Comparison of ENCODE assay signal across 9 mouse cellular contexts in the genomic region with DNA sequence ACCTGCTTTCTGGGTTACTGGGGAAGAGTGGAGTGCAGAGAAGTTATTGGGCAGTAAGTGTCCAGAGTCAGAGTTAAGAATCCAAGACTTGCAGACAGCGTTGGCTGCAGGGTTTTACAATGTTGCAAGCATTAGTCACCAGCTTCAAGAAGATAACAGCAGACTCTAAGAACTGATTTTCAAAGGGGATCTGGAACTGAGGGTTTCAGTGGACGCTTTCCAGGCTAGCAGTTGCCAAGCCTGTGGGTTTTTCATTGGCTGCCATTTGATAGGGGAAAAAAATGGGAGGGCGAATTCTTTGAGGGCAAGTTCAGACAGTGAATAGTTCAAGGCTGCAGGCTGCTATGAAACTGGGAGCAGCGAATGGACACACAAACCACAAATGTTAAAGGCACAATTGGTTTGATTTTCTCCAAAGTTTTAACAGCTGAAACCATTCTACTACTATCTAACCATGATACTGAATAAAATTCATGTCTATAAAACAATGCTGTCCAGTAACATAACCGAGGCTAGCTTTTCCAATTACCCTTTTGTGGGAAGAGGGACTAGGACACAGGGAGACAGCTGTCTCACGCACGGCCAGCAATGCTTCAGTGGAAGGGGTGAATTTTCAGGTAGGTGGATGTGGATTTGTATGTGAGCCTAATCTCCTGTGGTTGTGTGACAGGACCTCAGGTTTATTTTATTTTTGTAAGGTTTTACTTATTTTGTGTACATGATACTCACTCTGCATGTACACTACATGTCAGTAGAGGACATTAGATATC.
DNase-seq lines count a peak whose midpoint lies in the region; ATAC-seq and TF ChIP-seq lines count a peak whose summit lies in the region.
"Had no signal": no experiment of that assay in that cellular context is flagged by ENCODE, and none has a peak within 500 bp of the region (broad histone marks: within the 10 kb centered on the region; RNA-seq: fewer than 3 reads in every experiment).

No protein-coding gene starts in this region.

- H3K4me3 ChIP-seq in kidney, embryonic 15.5 days (replicated peaks), result no peak overlapping the region
- no peak overlapping the region for H3K4me3 ChIP-seq in kidney, postnatal 0 days (replicated peaks; ENCODE audit: low read depth, low read length)
- no peak overlapping the region for H3K4me3 ChIP-seq in testis, adult 2 months (ENCODE audit: control insufficient read depth, low read depth, low read length)

- ATAC-seq in kidney, embryonic 15.5 days (replicated peaks; ENCODE audit: low FRiP score), result no peak
- no peak for ATAC-seq in kidney, postnatal 0 days (replicated peaks; ENCODE audit: low FRiP score, low read depth)

- no peak for TF ChIP-seq POLR2A in testis, adult 2 months (IDR thresholded peaks at IDR 0.05; ENCODE audit: control insufficient read depth, low read depth, low read length)

- H3K4me2 ChIP-seq in kidney, embryonic 15.5 days, result no peak overlapping the region
- H3K4me2 ChIP-seq in kidney, postnatal 0 days (ENCODE audit: low read length), result no peak overlapping the region

- no peaks in the 10 kb centered on the region for H3K36me3 ChIP-seq in kidney, embryonic 15.5 days
- H3K36me3 ChIP-seq in kidney, postnatal 0 days (ENCODE audit: insufficient read depth, low read length), result no peaks in the 10 kb centered on the region
- H3K36me3 ChIP-seq in testis, adult 2 months (ENCODE audit: control insufficient read depth, insufficient read depth, low read length), result no peaks in the 10 kb centered on the region

- 74% methylated on average over 7 of the region's 7 CpGs for WGBS in kidney, embryonic 15.5 days
- WGBS in kidney, postnatal 0 days, result 63% methylated on average over 7 of the region's 7 CpGs

- no peak for DNase-seq in kidney, adult 9 months
- peak; percentile 84 to 87 for DNase-seq in heart, adult 18-20 months
- peak; percentile 32 for DNase-seq in kidney, postnatal 0 days (ENCODE audit: low spot score)
- no peak for DNase-seq in cerebellum, adult 11 months
- DNase-seq in thymus, adult 18-20 months, result no peak
- DNase-seq in left cerebral cortex, postnatal 14 days (ENCODE audit: low spot score in 2 of 2), result no peak
- DNase-seq: liver had no signal

- no peak for TF ChIP-seq CTCF in kidney, postnatal 0 days (IDR thresholded peaks at IDR 0.05; ENCODE audit: low read depth)
- no peak for TF ChIP-seq CTCF in testis, adult 2 months (IDR thresholded peaks at IDR 0.05; ENCODE audit: control insufficient read depth, insufficient read depth, insufficient replicate concordance, low read depth, low read length)

- 0 out of 2 replicates have a peak overlapping the region, but pooled peaks have one; percentile 8 for H3K27ac ChIP-seq in kidney, embryonic 15.5 days
- H3K27ac ChIP-seq in kidney, postnatal 0 days, result no peak overlapping the region
- peak overlapping the region; percentile 49; the same call in 1 of the 2 replicates for H3K27ac ChIP-seq in testis, adult 2 months (ENCODE audit: control insufficient read depth, insufficient read depth, low read depth, low read length)

- H3K4me1 ChIP-seq in kidney, embryonic 15.5 days, result peaks cover 25% of the 10 kb centered on the region
- 0 out of 2 replicates have a peak, but pooled peaks cover 9% of the 10 kb centered on the region for H3K4me1 ChIP-seq in kidney, postnatal 0 days (replicated peaks; ENCODE audit: insufficient read depth, low read length)
- peaks cover 6% of the 10 kb centered on the region for H3K4me1 ChIP-seq in testis, adult 2 months (ENCODE audit: control insufficient read depth, insufficient read depth, low read length)

- intact Hi-C loops in left cerebral cortex, postnatal 14 days (cut with DNase I), result no loop called here

- no peak overlapping the region for H3K9ac ChIP-seq in kidney, embryonic 15.5 days
- H3K9ac ChIP-seq in kidney, postnatal 0 days (ENCODE audit: low read depth, low read length), result no peak overlapping the region

- no peaks in the 10 kb centered on the region for H3K27me3 ChIP-seq in kidney, embryonic 15.5 days
- no peaks in the 10 kb centered on the region for H3K27me3 ChIP-seq in kidney, postnatal 0 days (ENCODE audit: insufficient read depth, low read length)
- no peaks in the 10 kb centered on the region for H3K27me3 ChIP-seq in testis, adult 2 months (ENCODE audit: control insufficient read depth, insufficient read depth, low read length)

- H3K9me3 ChIP-seq in kidney, embryonic 15.5 days (replicated peaks), result no peaks in the 10 kb centered on the region
- no peaks in the 10 kb centered on the region for H3K9me3 ChIP-seq in kidney, postnatal 0 days (replicated peaks; ENCODE audit: low read length)

Comparison
In these comparisons a context has a peak if more than half of its experiments do, and no peak if none do; other contexts are left out.
1. DNase-seq: peak in heart, adult 18-20 months (2 of 2) and kidney, postnatal 0 days (single experiment); none in kidney, adult 9 months (single experiment), cerebellum, adult 11 months (single experiment), thymus, adult 18-20 months (0 of 2) and left cerebral cortex, postnatal 14 days (0 of 2).